Mouse (Mus musculus): ENCODE measurements around the gene Abl1.

Abl1 gene

DNA sequence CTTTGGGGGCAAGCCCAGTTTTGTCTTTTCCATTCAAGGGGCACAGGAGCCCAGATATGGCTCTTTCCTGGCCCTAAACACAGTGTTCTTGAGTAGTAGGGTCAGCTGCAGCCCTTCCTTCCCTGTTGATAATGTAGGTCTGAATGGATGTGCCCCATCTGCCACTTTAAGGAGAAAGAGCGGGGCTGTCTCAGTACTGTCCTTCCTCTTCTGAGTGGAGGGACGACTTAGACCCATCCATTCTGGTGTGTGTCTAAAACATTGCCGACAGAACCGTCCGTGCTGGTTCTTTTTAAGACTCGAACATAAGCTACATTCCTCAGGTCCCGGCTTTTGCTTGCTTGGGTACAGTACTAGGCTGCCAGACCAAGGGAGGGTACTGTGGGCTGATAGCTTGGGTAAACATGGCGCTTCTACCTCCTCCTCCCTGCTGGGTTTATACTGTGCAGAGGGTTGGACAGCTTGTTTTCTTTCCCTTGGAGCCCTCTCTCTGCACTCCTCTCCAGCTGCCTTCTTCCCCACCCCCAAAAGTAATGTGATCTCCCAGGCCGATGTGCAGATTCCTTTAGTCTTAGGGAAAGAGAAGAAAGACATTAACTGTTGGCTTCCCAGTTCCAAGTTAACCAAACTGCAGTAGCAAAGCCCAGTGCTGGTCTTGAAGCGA lies 61.0 kb downstream of the Abl1 start:
- DNase-seq = no peak

DNA sequence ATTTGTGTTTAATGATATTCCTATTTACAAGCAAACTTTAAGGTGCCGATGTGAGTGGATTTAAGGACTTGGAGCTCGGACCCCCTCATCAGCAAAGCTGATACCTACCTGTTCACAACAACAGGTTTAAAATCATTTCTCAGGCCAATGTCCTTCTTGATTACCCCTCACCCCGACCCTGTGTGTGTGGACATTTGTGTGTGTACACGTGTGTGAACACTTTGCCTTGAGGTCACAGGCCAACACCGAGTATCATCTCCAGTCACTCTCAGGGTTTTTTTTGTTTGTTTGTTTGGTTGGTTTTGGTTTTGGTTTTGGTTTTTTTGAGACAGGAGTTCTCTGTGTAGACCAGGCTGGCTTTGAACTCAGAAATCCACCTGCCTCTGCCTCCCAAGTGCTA lies 62.0 kb downstream of the Abl1 start:
- DNase-seq = no peak

DNA sequence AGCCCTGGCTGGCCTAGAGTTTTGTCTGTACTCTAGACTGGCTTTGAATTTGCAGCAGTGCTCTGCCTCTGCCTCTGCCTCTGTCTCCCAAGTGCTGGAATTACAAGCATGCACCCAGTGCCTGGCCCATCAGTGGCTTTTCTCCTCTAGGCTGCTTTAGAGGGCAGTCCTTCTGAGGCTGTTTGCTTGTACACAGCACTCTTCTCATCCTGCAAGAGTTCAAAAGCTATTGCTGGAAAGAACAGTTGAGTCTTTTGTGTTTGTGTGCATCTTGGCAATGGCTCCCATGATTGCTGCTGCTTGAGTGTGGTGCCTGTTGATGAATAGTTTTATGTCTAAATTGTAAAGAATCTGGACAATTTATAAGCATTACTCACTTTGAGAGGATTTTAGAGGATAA lies 69.3 kb downstream of the Abl1 start:
- no peak for DNase-seq

DNA sequence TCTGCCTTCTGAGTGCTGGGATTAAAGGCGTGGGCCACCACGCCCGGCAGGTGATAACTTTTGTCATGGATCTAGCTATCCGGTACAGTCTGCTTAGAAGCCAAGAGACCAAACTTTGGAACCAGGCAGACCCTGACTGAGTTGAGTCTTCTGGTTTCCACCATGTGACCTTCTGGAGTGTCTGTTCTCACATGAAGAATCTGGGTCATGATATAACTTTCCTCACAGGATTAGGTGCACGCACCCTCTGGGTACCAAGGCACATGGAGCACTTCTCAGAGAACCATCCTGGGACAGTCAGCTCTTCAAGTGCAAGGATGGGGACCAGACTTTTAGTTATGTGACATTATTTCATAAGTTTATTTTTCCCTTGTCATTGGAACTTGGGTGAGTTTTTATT lies 70.8 kb downstream of the Abl1 start:
- DNase-seq = no peak

DNA sequence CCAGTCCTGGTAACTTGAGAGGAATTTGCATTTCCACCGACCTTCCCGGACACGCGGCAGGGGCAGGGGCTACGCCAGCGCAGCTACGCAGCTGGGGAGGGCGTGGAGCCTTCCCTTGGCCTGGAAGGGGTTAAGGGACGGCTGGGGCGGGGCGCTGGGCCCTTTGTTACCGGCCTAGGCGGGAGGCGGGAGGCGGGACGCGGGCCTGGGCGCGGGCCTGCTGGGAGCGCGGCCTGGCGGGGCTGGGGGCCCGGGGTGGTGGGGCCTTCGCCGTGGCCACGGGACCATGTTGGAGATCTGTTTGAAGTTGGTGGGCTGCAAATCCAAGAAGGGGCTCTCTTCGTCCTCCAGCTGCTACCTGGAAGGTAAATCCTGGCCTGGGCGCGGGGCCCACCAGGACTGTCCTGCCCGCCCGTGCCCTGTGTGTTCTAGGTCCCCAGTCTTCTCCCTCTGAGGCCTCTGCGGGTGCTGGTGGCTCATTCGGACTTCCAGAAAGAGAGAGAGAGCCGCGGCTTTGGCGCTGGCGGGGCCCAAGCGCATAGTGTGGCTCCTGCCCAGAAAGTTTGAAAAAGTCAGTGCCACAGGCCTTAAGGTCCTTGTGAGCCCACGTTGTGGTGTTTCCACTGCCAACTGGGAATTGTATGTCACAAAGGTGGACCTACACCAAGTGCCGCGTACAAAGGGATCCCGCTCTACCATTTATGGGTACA lies 71.7 kb downstream of the Abl1 start:
- DNase-seq = peak; percentile 67 to 84

DNA sequence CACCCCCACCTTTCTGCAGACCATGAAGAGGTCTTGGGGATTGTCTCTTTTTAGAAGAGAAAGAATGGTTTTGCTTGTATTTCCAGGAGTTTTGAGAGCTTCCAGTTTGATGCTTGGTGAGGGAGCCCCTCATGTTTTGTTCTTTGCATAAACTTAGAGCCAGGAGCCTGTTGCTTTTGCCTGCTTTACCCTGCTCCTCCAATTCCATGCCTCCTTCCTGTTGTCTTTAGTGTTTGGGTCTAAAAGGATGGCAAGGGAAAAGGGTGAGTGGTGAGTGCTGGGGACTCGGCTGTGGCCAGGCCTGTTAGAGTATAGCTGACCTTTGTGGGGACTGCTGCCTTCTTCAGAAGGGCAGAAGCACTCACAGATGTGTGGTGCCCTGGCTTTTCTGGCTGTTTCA lies 72.3 kb downstream of the Abl1 start:
- DNase-seq = no peak

DNA sequence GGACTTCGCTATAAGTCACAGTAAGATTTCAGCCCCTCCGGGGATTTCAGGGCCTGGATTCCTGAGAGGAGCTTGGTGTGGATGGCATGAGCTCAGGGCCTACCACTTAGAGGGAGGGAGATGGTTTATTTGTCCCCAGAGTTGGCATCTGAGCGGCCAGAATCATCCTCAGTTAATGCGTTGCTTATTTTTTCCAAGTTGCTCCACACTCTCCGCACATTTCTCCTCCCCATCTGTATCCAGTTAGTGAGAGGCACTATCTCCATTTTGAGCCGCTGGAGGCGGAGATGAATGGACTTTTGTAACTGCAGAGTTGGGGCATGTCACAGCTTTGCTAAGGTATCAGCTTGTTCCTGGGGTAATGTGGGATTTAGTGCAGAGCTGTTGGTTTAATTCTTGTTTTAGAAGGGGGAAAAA lies 72.9 kb downstream of the Abl1 start:
- no peak for DNase-seq

DNA sequence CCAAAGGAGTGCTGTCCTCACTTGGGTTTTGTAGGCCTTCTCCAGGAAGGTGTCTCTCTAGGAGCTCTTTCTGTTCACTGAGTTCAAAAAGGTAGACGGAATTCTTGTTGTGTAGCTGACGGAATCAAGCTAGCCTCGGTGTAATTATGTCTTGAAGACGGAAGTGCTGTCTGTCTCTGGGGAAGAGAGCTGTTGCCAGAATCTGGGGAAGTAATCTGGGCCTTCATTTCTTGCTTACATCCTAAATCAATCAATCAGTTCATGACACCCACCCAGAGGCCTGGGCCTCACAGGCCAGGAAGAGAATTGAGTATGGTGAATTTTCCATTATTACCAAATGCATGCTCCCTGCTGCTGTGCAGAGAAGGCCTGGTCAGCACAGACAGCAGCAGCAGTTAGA lies 73.4 kb downstream of the Abl1 start:
- DNase-seq = no peak

DNA sequence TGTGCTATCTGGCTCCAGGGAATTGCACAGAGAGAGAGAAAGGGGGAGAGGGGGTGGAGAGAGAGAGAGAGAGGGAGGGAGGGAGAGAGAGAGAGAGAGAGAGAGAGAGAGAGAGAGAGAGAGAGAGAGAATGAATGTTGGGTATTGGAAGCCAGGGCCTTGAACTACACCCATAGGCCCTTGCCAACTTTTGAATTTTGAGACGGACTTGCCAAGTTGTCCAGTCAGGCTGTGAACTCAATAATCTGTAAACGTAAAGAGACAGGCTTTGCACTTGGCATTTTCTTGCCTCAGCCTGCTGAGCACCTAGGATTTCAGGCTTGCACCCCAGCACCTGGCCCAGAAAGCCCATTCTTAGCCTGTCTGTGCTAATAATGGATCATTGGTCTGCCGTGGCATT lies 74.0 kb downstream of the Abl1 start:
- DNase-seq = no peak

DNA sequence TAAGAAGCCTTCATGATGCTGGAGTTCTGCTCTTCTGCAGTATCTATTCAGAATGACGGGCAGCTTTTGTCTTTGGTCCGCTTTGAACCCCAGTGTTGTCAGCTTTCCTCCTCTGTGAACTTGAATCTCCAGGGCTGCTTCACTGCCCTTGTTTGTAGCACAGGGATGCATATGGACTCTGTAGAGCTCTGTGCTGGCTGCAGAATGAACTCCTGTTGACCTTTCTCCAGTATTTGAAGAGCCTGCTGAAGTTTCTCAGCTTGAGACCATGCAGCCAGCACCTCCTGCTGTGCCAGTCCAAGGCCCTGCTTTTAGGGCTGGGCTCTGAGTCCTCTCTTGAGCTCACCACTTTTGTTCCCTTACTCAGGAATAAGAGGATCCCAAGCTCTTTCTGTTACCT lies 74.7 kb downstream of the Abl1 start:
- DNase-seq = no peak

DNA sequence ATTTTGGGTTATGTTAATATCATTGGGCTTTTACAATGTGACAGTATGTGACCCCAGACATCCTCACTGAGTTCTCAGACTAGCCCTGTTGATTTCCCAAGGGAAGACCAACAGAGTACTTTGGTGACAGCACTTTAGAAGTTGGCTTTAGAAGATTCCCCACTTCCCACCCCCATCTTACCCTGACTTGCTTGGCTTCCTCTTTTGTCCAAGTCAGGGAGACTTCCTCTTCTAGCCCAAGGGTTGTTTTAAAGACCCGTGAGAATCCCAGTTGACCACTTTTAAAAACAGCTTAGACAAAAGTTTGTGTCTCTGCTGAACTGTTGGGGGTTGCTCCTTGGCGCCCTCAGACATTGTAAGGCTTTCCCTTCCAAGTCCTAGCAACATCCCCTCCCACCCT lies 75.1 kb downstream of the Abl1 start:
- no peak for DNase-seq

DNA sequence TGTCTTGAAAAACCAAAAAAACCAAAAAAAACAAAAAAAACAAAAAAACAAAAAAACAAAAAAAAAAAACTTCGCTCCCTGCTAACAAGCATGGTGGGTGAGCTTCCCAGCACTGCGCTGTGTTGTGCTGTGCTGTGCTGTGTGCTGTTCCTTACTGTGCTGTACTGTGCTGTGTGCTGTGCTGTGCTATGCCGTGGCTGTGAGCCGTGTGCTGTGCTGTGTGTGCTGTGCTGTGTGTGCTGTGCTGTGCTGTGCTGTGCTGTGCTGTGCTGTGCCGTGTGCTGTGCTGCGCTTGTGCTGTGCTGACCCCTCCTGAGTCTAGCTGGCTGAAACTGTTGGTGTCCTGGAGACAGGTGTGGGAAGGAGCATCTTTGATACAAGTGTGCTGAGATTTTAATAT lies 78.9 kb downstream of the Abl1 start:
- DNase-seq = no peak

DNA sequence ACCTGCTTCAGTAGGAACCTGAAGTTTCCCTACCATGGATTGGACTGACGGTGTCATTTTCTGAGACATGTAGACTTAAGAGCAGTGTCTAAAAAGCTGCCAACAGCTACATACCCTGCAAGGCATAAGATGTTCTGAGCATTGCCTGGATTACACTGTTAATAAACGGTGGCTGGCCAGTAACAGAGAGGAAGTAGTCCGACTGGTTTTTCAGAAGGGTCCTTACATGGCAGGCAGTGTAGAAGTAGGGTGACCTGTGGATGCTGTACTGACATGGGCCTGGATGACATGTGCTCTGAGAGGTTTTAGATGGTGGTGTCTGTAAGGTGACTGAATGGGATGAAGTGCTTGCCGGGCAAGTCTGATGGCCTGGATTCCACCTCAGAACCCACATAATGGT lies 79.6 kb downstream of the Abl1 start:
- no peak for DNase-seq

DNA sequence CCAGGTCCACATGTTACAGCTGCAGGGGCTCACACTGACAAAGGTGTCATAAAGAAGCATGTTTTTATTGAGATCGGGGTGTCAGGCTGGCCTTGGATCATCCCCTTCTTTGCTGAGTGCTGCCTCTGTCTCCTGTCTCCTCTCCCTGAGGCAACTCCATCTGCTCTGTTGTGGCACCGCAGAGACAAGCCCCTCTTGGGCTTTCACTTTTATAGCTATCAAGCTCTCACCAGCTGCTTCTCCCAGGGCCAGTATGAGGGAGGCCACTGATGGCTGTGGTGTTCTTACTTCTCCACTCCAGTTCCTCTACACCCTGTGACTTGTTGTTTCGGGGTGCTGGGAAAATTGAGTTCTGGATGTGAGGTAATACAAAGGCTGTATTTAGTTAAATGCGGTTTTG lies 80.9 kb downstream of the Abl1 start:
- no peak for DNase-seq

DNA sequence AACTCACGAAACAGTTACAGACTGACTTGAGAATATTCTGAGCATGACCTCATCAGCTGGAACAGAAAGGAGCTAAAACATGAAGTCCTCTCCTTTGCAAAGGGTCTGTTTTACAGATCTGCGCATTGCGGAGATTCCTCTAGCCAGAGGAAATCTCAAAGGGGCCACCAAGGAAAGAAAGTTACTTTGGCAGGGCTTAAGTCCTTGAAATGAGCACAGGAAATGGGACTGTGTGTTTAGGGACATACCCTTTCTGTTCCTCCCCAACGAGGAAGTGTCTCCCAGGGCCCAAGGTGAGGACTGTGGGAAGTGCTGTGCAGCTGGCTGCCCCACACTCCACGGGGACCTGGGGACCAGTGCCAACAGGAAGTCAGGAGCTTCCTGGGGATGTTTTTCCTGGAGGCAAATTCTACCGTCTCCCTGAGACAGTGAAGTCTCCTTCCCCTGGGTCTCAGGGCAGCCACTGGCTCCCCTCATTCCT lies 81.5 kb downstream of the Abl1 start:
- no peak for DNase-seq

DNA sequence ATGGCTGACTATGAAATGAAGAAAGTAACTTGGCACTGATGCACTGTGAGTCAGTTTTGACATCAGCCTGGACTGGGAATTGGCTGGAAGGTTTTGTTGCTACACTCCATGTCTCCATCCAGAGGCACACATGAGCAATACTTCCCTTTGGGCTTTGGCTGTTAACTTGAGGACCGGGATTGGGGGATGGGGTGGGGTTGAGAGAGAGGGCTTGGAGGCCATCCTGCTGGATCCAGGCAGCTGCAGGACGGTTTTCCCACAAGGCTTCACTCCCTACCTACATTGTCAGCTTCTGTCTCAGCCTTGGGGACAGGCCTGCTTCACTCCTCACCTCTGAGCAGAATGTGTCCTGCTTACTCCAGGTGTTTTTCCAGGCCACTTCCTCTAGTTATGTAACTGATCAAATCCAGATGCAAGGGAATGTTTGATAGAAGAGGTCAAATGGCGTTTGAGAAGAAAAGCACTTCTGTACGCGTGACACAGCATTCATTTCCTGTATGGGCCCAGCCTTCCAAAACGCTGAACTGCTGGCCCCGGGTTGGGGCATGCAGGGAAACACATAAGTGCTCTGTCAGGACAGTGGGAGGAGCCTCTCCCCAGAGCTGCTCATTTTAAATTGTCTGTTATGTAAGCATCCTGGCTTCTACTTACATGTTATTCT lies 82.7 kb downstream of the Abl1 start:
- no peak for DNase-seq

DNA sequence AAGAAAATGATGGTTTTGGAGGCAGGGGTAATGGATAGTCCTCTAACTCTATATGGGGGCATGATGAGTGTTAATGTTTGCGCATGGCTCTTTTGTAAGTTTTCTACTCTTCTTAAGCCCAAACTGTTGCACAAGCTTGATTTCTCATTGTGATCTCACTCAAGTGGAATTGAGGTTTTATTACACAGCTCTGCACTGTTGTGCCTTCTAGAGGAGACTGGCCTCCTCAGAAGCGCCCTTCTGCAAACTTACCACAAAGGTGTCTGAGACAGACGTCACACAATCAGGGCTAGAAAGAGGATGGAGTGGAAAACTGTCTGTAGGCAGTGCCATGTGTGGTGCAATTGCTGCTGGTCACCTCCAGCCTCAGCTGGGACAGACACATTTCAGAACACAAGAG lies 88.3 kb downstream of the Abl1 start:
- DNase-seq = no peak

DNA sequence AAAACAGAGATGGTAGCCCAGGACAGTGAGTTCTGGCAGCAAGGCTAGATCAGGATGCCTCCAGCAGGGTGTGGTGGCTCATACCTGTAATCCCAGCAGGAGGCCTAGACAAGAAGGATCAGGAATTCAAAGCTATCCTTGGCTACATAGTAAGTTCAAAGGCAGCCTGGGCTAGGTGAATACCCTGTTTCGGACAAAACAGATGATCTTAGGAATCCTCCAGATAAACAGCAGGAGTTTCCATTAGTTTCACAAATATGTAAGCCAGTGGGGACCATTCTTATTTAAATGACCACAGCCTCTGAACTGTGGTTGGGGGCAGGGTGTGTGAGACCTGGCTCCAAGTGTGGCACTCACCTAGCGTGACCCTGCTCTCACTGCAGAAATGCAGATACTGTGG lies 91.1 kb downstream of the Abl1 start:
- DNase-seq = no peak

DNA sequence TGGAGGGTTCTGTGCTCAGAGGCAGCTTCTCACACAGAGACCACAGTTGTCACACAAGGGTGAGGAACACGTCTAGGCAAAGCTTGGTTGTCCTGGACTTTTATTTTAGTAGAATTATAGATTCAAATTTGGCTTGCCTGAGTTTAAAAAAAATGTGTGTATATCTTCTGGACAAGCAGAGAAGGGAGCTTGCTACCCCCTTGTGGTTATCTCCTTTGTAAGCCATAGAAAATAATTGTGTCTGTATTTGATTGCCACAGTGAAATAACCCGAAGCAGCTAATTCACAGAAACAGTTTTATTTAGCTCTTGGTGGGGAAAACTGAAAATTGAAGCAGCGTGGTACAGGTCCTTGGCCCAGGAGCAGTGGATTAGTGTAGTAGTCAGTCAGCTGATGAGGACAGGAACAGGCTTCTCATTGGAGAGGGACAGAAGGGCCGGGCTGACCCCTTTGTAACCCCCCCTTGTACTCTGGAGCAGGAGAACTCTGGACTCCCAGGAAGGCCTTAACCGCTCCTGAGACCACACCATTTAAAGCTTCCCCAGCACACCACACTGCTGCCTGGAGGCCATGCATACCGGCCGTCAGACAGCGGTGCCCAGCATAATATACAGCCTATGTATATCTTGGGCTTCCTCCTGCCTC lies 94.9 kb downstream of the Abl1 start:
- no peak for DNase-seq

DNA sequence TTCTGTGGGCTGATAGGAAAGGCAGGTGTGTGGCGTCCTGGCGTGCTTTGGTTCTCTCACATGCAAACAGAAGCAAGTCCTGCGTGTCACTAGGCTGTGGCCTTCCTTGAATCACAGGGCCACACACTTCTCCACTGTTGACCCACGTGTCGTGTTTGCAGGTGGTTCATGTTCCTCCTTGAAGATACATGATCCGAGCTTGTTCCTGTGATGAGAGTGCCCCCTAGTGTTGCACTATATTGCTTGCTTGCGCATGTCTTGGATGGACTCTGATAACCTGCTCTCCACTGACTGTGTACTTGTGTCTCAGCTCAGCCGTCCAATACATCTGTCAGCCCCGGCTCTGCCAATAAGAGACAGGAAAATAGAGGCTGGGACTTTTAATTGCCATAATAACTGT lies 96.9 kb downstream of the Abl1 start:
- peak; percentile 90 to 95 for DNase-seq

DNA sequence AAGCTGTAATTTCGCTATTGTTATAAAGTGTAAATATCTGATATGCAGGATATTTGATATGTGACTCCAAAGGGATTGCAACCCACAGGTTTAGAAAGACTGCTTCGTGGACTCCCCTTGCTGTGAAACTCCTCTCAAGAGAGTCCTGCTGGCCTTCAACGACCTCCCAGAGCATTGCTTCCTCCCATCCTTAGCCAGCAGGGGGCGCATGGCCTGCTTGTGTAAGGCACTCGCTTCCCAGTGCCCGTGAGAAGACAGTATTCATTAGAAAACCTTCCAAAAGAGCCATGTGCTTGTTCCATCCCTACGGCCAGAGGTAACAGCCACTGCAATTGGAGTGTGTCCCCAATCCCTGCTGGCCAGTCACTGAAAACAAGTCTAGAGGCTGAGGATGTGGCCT lies 98.9 kb downstream of the Abl1 start:
- DNase-seq = peak; percentile 93 to 95

DNA sequence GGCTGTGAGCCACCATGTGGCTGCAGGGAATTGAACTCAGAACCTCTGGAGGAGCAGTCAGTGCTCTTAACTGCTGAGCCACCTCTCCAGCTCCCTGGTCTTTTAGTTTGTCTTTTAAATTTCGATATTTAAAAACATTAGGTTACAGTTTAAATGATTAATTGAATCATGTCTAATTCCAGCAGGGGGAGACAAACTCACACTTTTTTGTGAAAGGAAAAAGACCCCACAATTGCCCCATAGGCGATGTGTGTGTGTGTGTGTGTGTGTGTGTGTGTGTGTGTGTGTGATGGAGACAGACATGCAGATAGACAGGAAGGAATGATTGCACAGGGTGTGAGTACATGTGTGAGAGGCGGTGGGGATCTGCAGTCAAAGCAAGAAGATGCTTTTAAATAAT lies 100.1 kb downstream of the Abl1 start:
- DNase-seq = peak; percentile 54 to 75

DNA sequence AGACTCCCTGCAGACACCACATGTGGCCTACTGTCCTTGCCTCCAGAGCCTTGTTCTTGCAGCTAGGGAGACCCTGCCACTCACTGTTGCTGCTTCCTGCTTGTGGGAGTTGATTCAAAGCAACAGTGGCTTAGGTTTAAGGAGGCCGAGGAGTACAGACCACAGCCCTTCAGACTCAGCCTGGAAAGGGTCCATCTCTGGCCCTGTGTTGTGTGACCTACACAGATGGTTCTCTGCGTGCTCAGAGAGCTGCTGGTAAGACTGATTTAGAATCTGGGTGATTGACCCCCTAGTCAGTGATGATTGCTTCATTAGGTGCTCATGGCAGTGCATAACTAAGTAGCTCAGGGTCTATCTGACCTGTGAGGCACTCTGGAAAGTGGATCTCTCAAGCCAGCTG lies 101.0 kb downstream of the Abl1 start:
- peak in 1 of 2 experiments; percentile 52 for DNase-seq
